Mouse (Mus musculus) frontal cortex, adult 2 months (tissue): ENCODE measurements around the gene Clrn2. TPM values are rescaled to one million over a fixed set of nuclear protein-coding genes. Genes with fewer than 3 reads are reported as not detected.
A peak's percentile ranks its signal among the peaks of the same experiment; 100 is the strongest.

ENCODE experiments used
- DNase-seq, 2 experiments: peaks; one replicate each; pipeline ENCODE4 v3.0.0; 2022; ENCODE audit warnings: low spot score in 1 of 2; ENCODE audit errors: extremely low spot score in 1 of 2
- polyA plus RNA-seq: library from polyadenylated mRNA; depleted of rRNA; stranded (reverse); fragments of >200 nt; gene quantifications from 2 replicates; pipeline ENCODE4 v1.2.3, GENCODE M21; 2012

The Clrn2 gene
- polyA plus RNA-seq, 1 experiment, result 0.48 TPM

- peak; percentile 94 to 96 for DNase-seq
Observed at GRCm38 (mm10) chr5:45449831-45450716, 3.5 kb upstream of the Clrn2 start, which contains the start of gene Qdpr. TSS of gene Qdpr (minus strand) at chr5:45450236.

- no peak for DNase-seq
Observed at GRCm38 (mm10) chr5:45454456-45454855, 905 bp downstream of the Clrn2 start.

- DNase-seq, result peak in 1 of 2 experiments; percentile 62
Observed at GRCm38 (mm10) chr5:45472880-45473450, 19.4 kb downstream of the Clrn2 start.

- DNase-seq, result no peak
Observed at GRCm38 (mm10) chr5:45473521-45473920, 20.0 kb downstream of the Clrn2 start.

- peak; percentile 48 to 93 for DNase-seq
Observed at GRCm38 (mm10) chr5:45474215-45474614, 20.7 kb downstream of the Clrn2 start.

GRCm38 (mm10) chr5:45474758-45475157, 21.2 kb downstream of the Clrn2 start:
- no peak for DNase-seq

GRCm38 (mm10) chr5:45475771-45476170, 22.2 kb downstream of the Clrn2 start:
- DNase-seq, result no peak

GRCm38 (mm10) chr5:45476288-45476687, 22.7 kb downstream of the Clrn2 start:
- peak; percentile 20 to 62 for DNase-seq

GRCm38 (mm10) chr5:45477601-45478000, 24.1 kb downstream of the Clrn2 start:
- DNase-seq, result no peak

GRCm38 (mm10) chr5:45480066-45480465, 26.5 kb downstream of the Clrn2 start:
- DNase-seq, result no peak

GRCm38 (mm10) chr5:45481125-45481524, 27.6 kb downstream of the Clrn2 start:
- DNase-seq, result no peak

GRCm38 (mm10) chr5:45482607-45483006, 29.1 kb downstream of the Clrn2 start:
- DNase-seq, result no peak

GRCm38 (mm10) chr5:45483654-45484053, 30.1 kb downstream of the Clrn2 start:
- DNase-seq, result no peak

GRCm38 (mm10) chr5:45491776-45492175, 38.2 kb downstream of the Clrn2 start:
- DNase-seq, result no peak

GRCm38 (mm10) chr5:45493191-45494092, 39.9 kb downstream of the Clrn2 start, which contains the start of gene Lap3:
TSS of gene Lap3 (plus strand) at chr5:45493374.
- DNase-seq, result peak; percentile 94 to 97

GRCm38 (mm10) chr5:45494093-45494755, 40.7 kb downstream of the Clrn2 start:
- DNase-seq, result no peak

GRCm38 (mm10) chr5:45495429-45495975, 42.0 kb downstream of the Clrn2 start:
- DNase-seq, result no peak

- DNase-seq, result no peak
Observed at GRCm38 (mm10) chr5:45496042-45496441, 42.5 kb downstream of the Clrn2 start.

GRCm38 (mm10) chr5:45496479-45496878, 42.9 kb downstream of the Clrn2 start:
- DNase-seq, result no peak
